Mouse (Mus musculus) lung, postnatal 0 days (tissue): Measurements from ENCODE around the gene Cdon. TPM values are rescaled to one million over a fixed set of nuclear protein-coding genes. Genes with fewer than 3 reads are reported as not detected.

ENCODE experiments used
- ATAC-seq: fragments of 200-750 bp; cut with Nextera tagmentation; 2 replicates; pipeline ENCODE4 v1.8.0; 2017; ENCODE audit warnings: moderate library complexity
- DNase-seq: peaks from one replicate; pipeline ENCODE4 v3.0.0-alpha.2; 2016; ENCODE audit warnings: low spot score
- H3K27ac ChIP-seq: fragments of 300-500 bp; sonication (generic); 2 replicates; pipeline ENCODE4 v1.5.1; 2014; ENCODE audit warnings: antibody characterized with exemption, mild to moderate bottlenecking, low read length, mixed read lengths
- H3K27me3 ChIP-seq: fragments of 300-500 bp; sonication (generic); replicated peaks from 2 replicates; pipeline ENCODE4 v1.6.1; 2014; ENCODE audit warnings: low read length, mixed read lengths; ENCODE audit not compliant: insufficient read depth
- H3K36me3 ChIP-seq: fragments of 300-500 bp; sonication (generic); 2 replicates; pipeline ENCODE4 v1.6.1; 2014; ENCODE audit warnings: low read length, mixed read lengths; ENCODE audit not compliant: insufficient read depth
- H3K4me1 ChIP-seq: fragments of 300-500 bp; sonication (generic); 2 replicates; pipeline ENCODE4 v1.6.1; 2014; ENCODE audit warnings: antibody characterized with exemption, low read depth, low read length, mixed read lengths; ENCODE audit not compliant: insufficient read depth
- H3K4me2 ChIP-seq: fragments of 300-500 bp; sonication (generic); replicated peaks from 2 replicates; pipeline ENCODE4 v1.6.1; 2014; ENCODE audit warnings: low read depth, mild to moderate bottlenecking, low read length, moderate library complexity, mixed read lengths
- H3K4me3 ChIP-seq: fragments of 300-500 bp; sonication (generic); 2 replicates; pipeline ENCODE4 v1.5.1; 2014; ENCODE audit warnings: low read depth, low read length
- H3K9ac ChIP-seq: fragments of 300-500 bp; sonication (generic); replicated peaks from 2 replicates; pipeline ENCODE4 v1.6.1; 2014; ENCODE audit warnings: low read depth, mild to moderate bottlenecking
- H3K9me3 ChIP-seq: fragments of 300-500 bp; sonication (generic); 2 replicates; pipeline ENCODE4 v1.6.1; 2016; ENCODE audit warnings: low read length, mixed read lengths
- CTCF ChIP-seq: IDR thresholded peaks from 2 replicates; pipeline ENCODE4 v1.5.1; 2016; ENCODE audit warnings: antibody characterized with exemption, mild to moderate bottlenecking
- EP300 ChIP-seq: IDR thresholded peaks from 2 replicates; pipeline ENCODE4 v1.6.1; 2016; ENCODE audit warnings: antibody characterized with exemption, mild to moderate bottlenecking, control low read depth
- WGBS: fragments of 180-500 bp; shearing (Covaris S2); extraction: QIAGEN DNeasy Blood & Tissue Kit; methylation state at CpG from one replicate; pipeline ENCODE4 v1.1.7; 2014; 5-methylcytosine and 5-hydroxymethylcytosine counted together
- polyA plus RNA-seq: library from polyadenylated mRNA; unstranded; fragments of >200 nt; fragmentation: Nextera tagmentation; extraction: Ambion mirVana; gene quantifications from 2 replicates; pipeline ENCODE4 v1.2.1, GENCODE M21; 2015

Gene Cdon
- polyA plus RNA-seq, 1 experiment from 2014 or later, result 1.2 TPM

- no peaks in the 10 kb centered on the region for H3K4me1 ChIP-seq
- ATAC-seq (no peak), DNase-seq (no peak)
- H3K4me2 ChIP-seq, result no peak overlapping the region
- H3K9me3 ChIP-seq, result no peaks in the 10 kb centered on the region
- no peaks in the 10 kb centered on the region for H3K27me3 ChIP-seq
- H3K27ac ChIP-seq, result no peak overlapping the region
- WGBS, result 76% methylated on average over 5 of the region's 5 CpGs
- no peak overlapping the region for H3K9ac ChIP-seq
- H3K36me3 ChIP-seq, result no peaks in the 10 kb centered on the region
- H3K4me3 ChIP-seq, result no peak overlapping the region
- TF ChIP-seq EP300, result no peak
- no peak for TF ChIP-seq CTCF
Observed at GRCm38 (mm10) chr9:35541024-35541423, 120.1 kb downstream of the Cdon start.

GRCm38 (mm10) chr9:35541488-35541887, 120.6 kb downstream of the Cdon start:
- Histone ChIP-seq H3K9ac (no peak overlapping the region), H3K36me3 (no peaks in the 10 kb centered on the region), H3K9me3 (no peaks in the 10 kb centered on the region), H3K27ac (no peak overlapping the region), H3K4me2 (no peak overlapping the region), H3K4me1 (no peaks in the 10 kb centered on the region), H3K27me3 (no peaks in the 10 kb centered on the region), H3K4me3 (no peak overlapping the region)
- DNase-seq (peak; percentile 82), ATAC-seq (peak; percentile 57)
- WGBS, result 7% methylated on average over 6 of the region's 6 CpGs
- peak; percentile 80 for TF ChIP-seq CTCF
- TF ChIP-seq EP300, result no peak

- Histone ChIP-seq H3K9me3 (no peaks in the 10 kb centered on the region), H3K4me1 (no peaks in the 10 kb centered on the region), H3K27ac (no peak overlapping the region), H3K36me3 (no peaks in the 10 kb centered on the region), H3K9ac (no peak overlapping the region), H3K27me3 (no peaks in the 10 kb centered on the region), H3K4me3 (no peak overlapping the region), H3K4me2 (no peak overlapping the region)
- WGBS, result 61% methylated on average over 6 of the region's 6 CpGs
- no peak for ATAC-seq
- TF ChIP-seq EP300, result no peak
- DNase-seq, result no peak
Observed at GRCm38 (mm10) chr9:35541941-35542340, 121.0 kb downstream of the Cdon start.

GRCm38 (mm10) chr9:35543099-35543860, 122.4 kb downstream of the Cdon start:
- Histone ChIP-seq H3K36me3 (no peaks in the 10 kb centered on the region), H3K27ac (no peak overlapping the region), H3K4me3 (no peak overlapping the region), H3K9me3 (no peaks in the 10 kb centered on the region), H3K9ac (no peak overlapping the region), H3K4me2 (no peak overlapping the region), H3K27me3 (no peaks in the 10 kb centered on the region), H3K4me1 (no peaks in the 10 kb centered on the region)
- no peak for DNase-seq
- no peak for ATAC-seq
- 77% methylated on average over 14 of the region's 14 CpGs for WGBS
- TF ChIP-seq CTCF, result no peak
- TF ChIP-seq EP300, result no peak

- H3K9ac ChIP-seq, result no peak overlapping the region
- no peak overlapping the region for H3K4me2 ChIP-seq
- no peak overlapping the region for H3K27ac ChIP-seq
- H3K4me3 ChIP-seq, result no peak overlapping the region
- no peaks in the 10 kb centered on the region for H3K4me1 ChIP-seq
- H3K27me3 ChIP-seq, result no peaks in the 10 kb centered on the region
- 72% methylated on average over 2 of the region's 2 CpGs for WGBS
- ATAC-seq (no peak), DNase-seq (no peak)
- no peaks in the 10 kb centered on the region for H3K9me3 ChIP-seq
- H3K36me3 ChIP-seq, result no peaks in the 10 kb centered on the region
- TF ChIP-seq CTCF, result no peak
- no peak for TF ChIP-seq EP300
Observed at GRCm38 (mm10) chr9:35544666-35545065, 123.7 kb downstream of the Cdon start.

- no peak overlapping the region for H3K4me2 ChIP-seq
- no peaks in the 10 kb centered on the region for H3K4me1 ChIP-seq
- 66% methylated on average over 12 of the region's 12 CpGs for WGBS
- ATAC-seq, result no peak
- DNase-seq, result no peak
- no peak overlapping the region for H3K9ac ChIP-seq
- H3K27ac ChIP-seq, result no peak overlapping the region
- TF ChIP-seq CTCF (peak; percentile 32), EP300 (no peak)
- no peaks in the 10 kb centered on the region for H3K36me3 ChIP-seq
- H3K9me3 ChIP-seq, result no peaks in the 10 kb centered on the region
- H3K27me3 ChIP-seq, result no peaks in the 10 kb centered on the region
- H3K4me3 ChIP-seq, result no peak overlapping the region
Observed at GRCm38 (mm10) chr9:35545704-35546103, 124.8 kb downstream of the Cdon start.
